ENCODE assay signal across 8 mouse cellular contexts in the genomic region with DNA sequence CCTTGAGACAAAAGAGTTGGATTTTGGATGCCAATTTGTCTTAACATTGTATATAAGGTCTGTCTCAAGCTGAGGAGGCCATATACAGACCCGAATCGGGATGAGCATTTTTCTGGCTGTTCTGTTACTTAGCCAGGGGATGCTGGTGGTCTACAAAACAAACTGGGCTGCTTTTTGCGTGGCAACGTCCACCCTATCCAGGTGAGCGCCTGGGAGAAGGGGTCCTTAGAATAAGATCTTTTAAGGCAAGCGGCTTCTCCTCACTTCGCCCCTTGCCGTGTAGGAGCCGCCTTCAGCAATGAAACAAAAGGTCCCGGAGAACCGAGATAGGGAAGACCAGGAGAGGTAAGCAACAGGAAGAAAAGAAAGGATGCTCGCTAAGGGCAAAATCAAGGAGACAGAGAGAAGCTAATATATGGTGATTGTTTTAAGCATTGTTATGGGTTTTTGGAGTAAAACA.
DNase-seq lines count a peak whose midpoint lies in the region; ATAC-seq lines count a peak whose summit lies in the region.

No protein-coding gene starts in this region.

- WGBS in heart, embryonic 10.5 days = 21% methylated on average over 12 of the region's 12 CpGs
- 24% methylated on average over 12 of the region's 12 CpGs for WGBS in heart, embryonic 11.5 days (ENCODE audit: insufficient replicate concordance)
- WGBS in forebrain, embryonic 10.5 days = 9% methylated on average over 12 of the region's 12 CpGs
- WGBS in intestine, embryonic 14.5 days = 17% methylated on average over 12 of the region's 12 CpGs
- 8% methylated on average over 12 of the region's 12 CpGs for WGBS in midbrain, embryonic 16.5 days

- no peak overlapping the region for H3K4me2 ChIP-seq in heart, embryonic 11.5 days
- H3K4me2 ChIP-seq in intestine, embryonic 14.5 days (ENCODE audit: low read length) = peak overlapping the region; percentile 39
- H3K4me2 ChIP-seq in midbrain, embryonic 16.5 days (ENCODE audit: low read length) = peak overlapping the region; percentile 59

- no peaks in the 10 kb centered on the region for H3K9me3 ChIP-seq in heart, embryonic 10.5 days
- no peaks in the 10 kb centered on the region for H3K9me3 ChIP-seq in heart, embryonic 11.5 days (replicated peaks; ENCODE audit: control insufficient read depth, low read length)
- H3K9me3 ChIP-seq in forebrain, embryonic 10.5 days = no peaks in the 10 kb centered on the region
- no peaks in the 10 kb centered on the region for H3K9me3 ChIP-seq in intestine, embryonic 14.5 days (ENCODE audit: control insufficient read depth, low read length)
- H3K9me3 ChIP-seq in midbrain, embryonic 16.5 days (replicated peaks; ENCODE audit: control insufficient read depth, low read length, poor library complexity, severe bottlenecking) = no peaks in the 10 kb centered on the region

- no peak overlapping the region for H3K9ac ChIP-seq in heart, embryonic 11.5 days (ENCODE audit: low read depth, low read length)
- no peak overlapping the region for H3K9ac ChIP-seq in intestine, embryonic 14.5 days (ENCODE audit: low read length)
- H3K9ac ChIP-seq in midbrain, embryonic 16.5 days (ENCODE audit: low read depth, low read length) = peak overlapping the region; percentile 54

- H3K36me3 ChIP-seq in heart, embryonic 10.5 days = no peaks in the 10 kb centered on the region
- H3K36me3 ChIP-seq in heart, embryonic 11.5 days (ENCODE audit: control insufficient read depth, insufficient read depth, low read length) = no peaks in the 10 kb centered on the region
- H3K36me3 ChIP-seq in forebrain, embryonic 10.5 days (replicated peaks) = no peaks in the 10 kb centered on the region
- H3K36me3 ChIP-seq in intestine, embryonic 14.5 days (ENCODE audit: control insufficient read depth, insufficient read depth, low read length) = no peaks in the 10 kb centered on the region
- H3K36me3 ChIP-seq in midbrain, embryonic 16.5 days (ENCODE audit: control insufficient read depth, insufficient read depth, low read length) = no peaks in the 10 kb centered on the region

- ATAC-seq in heart, embryonic 11.5 days (replicated peaks; ENCODE audit: insufficient number of reproducible peaks, low FRiP score, low TSS enrichment) = no peak
- ATAC-seq in intestine, embryonic 14.5 days (replicated peaks; ENCODE audit: low FRiP score, low TSS enrichment, low read depth) = no peak
- ATAC-seq in midbrain, embryonic 16.5 days = peak; percentile 63

- no peaks in the 10 kb centered on the region for H3K4me1 ChIP-seq in heart, embryonic 10.5 days
- no peaks in the 10 kb centered on the region for H3K4me1 ChIP-seq in heart, embryonic 11.5 days (ENCODE audit: control insufficient read depth, insufficient read depth, low read length)
- peaks cover 4% of the 10 kb centered on the region for H3K4me1 ChIP-seq in forebrain, embryonic 10.5 days
- no peaks in the 10 kb centered on the region; the same call in 1 of the 2 replicates for H3K4me1 ChIP-seq in intestine, embryonic 14.5 days (replicated peaks; ENCODE audit: control insufficient read depth, insufficient read depth, low read length)
- H3K4me1 ChIP-seq in midbrain, embryonic 16.5 days (ENCODE audit: control insufficient read depth, insufficient read depth, low read length) = peaks cover 14% of the 10 kb centered on the region

- peak overlapping the region; percentile 22 for H3K4me3 ChIP-seq in heart, embryonic 10.5 days
- no peak overlapping the region for H3K4me3 ChIP-seq in heart, embryonic 11.5 days (ENCODE audit: low read depth, low read length)
- H3K4me3 ChIP-seq in forebrain, embryonic 10.5 days = peak overlapping the region; percentile 37
- no peak overlapping the region for H3K4me3 ChIP-seq in intestine, embryonic 14.5 days (ENCODE audit: low read depth, low read length)
- peak overlapping the region; percentile 30 for H3K4me3 ChIP-seq in midbrain, embryonic 16.5 days (ENCODE audit: low read depth, low read length)

- DNase-seq in heart, embryonic 10.5 days (ENCODE audit: low spot score) = no peak
- no peak for DNase-seq in forebrain, embryonic 10.5 days (ENCODE audit: extremely low spot score, low spot score)
- DNase-seq in intestine, embryonic 14.5 days (ENCODE audit: low spot score) = no peak
- DNase-seq in embryo, embryonic 10 days (ENCODE audit: low spot score) = no peak
- no peak for DNase-seq in ovary, postnatal 36 days (ENCODE audit: low spot score)
- no peak for DNase-seq in layer of hippocampus, adult 9-11 months

- no peak overlapping the region for H3K27ac ChIP-seq in heart, embryonic 10.5 days
- H3K27ac ChIP-seq in heart, embryonic 11.5 days (ENCODE audit: low read depth, low read length) = no peak overlapping the region
- peak overlapping the region; percentile 62; the same call in 1 of the 2 replicates for H3K27ac ChIP-seq in forebrain, embryonic 10.5 days
- no peak overlapping the region for H3K27ac ChIP-seq in intestine, embryonic 14.5 days (ENCODE audit: low read depth)
- H3K27ac ChIP-seq in midbrain, embryonic 16.5 days (ENCODE audit: low read length) = peak overlapping the region; percentile 92

- peaks cover 12% of the 10 kb centered on the region; the same call in 1 of the 2 replicates for H3K27me3 ChIP-seq in heart, embryonic 10.5 days (ENCODE audit: insufficient read depth, poor library complexity, severe bottlenecking)
- H3K27me3 ChIP-seq in heart, embryonic 11.5 days (ENCODE audit: control insufficient read depth, insufficient read depth, low read length) = no peaks in the 10 kb centered on the region
- H3K27me3 ChIP-seq in forebrain, embryonic 10.5 days (ENCODE audit: poor library complexity, severe bottlenecking) = peaks cover 21% of the 10 kb centered on the region
- H3K27me3 ChIP-seq in intestine, embryonic 14.5 days (replicated peaks; ENCODE audit: control insufficient read depth, insufficient read depth, low read length) = no peaks in the 10 kb centered on the region; the same call in 1 of the 2 replicates
- no peaks in the 10 kb centered on the region for H3K27me3 ChIP-seq in midbrain, embryonic 16.5 days (ENCODE audit: control insufficient read depth, insufficient read depth, low read depth, low read length)

Comparison
In these comparisons a context has a peak if more than half of its experiments do, and no peak if none do; other contexts are left out.
1. H3K4me3 ChIP-seq: peak in heart, embryonic 10.5 days (single experiment), forebrain, embryonic 10.5 days (single experiment) and midbrain, embryonic 16.5 days (single experiment); none in heart, embryonic 11.5 days (single experiment) and intestine, embryonic 14.5 days (single experiment).
2. H3K27ac ChIP-seq: peak in forebrain, embryonic 10.5 days (single experiment) and midbrain, embryonic 16.5 days (single experiment); none in heart, embryonic 10.5 days (single experiment), heart, embryonic 11.5 days (single experiment) and intestine, embryonic 14.5 days (single experiment).